Mouse (Mus musculus): ENCODE measurements around the gene Srrm4. TPM values are rescaled to one million over a fixed set of nuclear protein-coding genes. Genes with fewer than 3 reads are reported as not detected.

Srrm4 gene
- total and polyA plus RNA-seq, 2 experiments from 2014 or later = 8.0 to 15.4 TPM

DNA sequence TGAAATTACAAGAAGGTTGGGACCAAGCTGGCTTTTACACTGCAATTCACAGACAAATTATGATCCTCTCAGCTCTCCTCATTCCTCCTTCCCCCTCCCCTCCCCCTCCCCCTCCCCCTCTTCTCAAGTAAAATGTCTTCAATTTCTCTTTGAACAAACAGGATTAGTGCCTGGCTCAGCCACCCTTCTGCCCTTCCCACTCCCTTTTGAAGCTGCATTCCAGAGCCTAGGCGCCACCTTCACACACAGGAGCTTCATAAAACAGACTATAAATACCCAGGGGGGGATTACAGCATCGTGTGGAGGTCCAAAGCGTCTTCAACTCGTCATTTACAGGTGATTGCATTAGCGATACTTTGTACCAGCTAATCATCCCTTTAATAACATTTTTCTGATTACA is 175.4 kb downstream of the Srrm4 start:
- Histone ChIP-seq H3K4me1 (ENCODE audit: insufficient read depth, low read length) (no peaks in the 10 kb centered on the region), H3K36me3 (ENCODE audit: insufficient read depth, low read length) (no peaks in the 10 kb centered on the region), H3K27ac (ENCODE audit: low read depth, low read length) (no peak overlapping the region), H3K9ac (replicated peaks; ENCODE audit: low read length, poor library complexity, severe bottlenecking) (no peak overlapping the region), H3K4me2 (ENCODE audit: low read depth, low read length, poor library complexity, severe bottlenecking) (no peak overlapping the region), H3K27me3 (ENCODE audit: insufficient read depth, low read length) (no peaks in the 10 kb centered on the region), H3K4me3 (ENCODE audit: low read depth, low read length) (no peak overlapping the region), H3K9me3 (ENCODE audit: low read length) (no peaks in the 10 kb centered on the region)
- ATAC-seq (ENCODE audit: low FRiP score) (no peak), DNase-seq (ENCODE audit: low spot score) (no peak)
- no peak for TF ChIP-seq CTCF (IDR thresholded peaks at IDR 0.05)
- WGBS = 13% methylated on average over 5 of the region's 5 CpGs

- TF ChIP-seq CTCF (IDR thresholded peaks at IDR 0.05) = no peak
- H3K4me2 ChIP-seq (ENCODE audit: low read depth, low read length, poor library complexity, severe bottlenecking) = no peak overlapping the region
- H3K4me3 ChIP-seq (ENCODE audit: low read depth, low read length) = no peak overlapping the region
- no peaks in the 10 kb centered on the region; the same call in 1 of the 2 replicates for H3K4me1 ChIP-seq (ENCODE audit: insufficient read depth, low read length)
- no peak overlapping the region for H3K27ac ChIP-seq (ENCODE audit: low read depth, low read length)
- WGBS = 8% methylated on average over 16 of the region's 16 CpGs
- H3K36me3 ChIP-seq (ENCODE audit: insufficient read depth, low read length) = no peaks in the 10 kb centered on the region
- ATAC-seq (ENCODE audit: low FRiP score) (no peak), DNase-seq (ENCODE audit: low spot score) (no peak)
- no peaks in the 10 kb centered on the region; the same call in 1 of the 2 replicates for H3K27me3 ChIP-seq (ENCODE audit: insufficient read depth, low read length)
- H3K9ac ChIP-seq (replicated peaks; ENCODE audit: low read length, poor library complexity, severe bottlenecking) = no peak overlapping the region
- no peaks in the 10 kb centered on the region for H3K9me3 ChIP-seq (ENCODE audit: low read length)
Measured at GRCm38 (mm10) chr5:116409689-116410590, 181.7 kb downstream of the Srrm4 start.

DNA sequence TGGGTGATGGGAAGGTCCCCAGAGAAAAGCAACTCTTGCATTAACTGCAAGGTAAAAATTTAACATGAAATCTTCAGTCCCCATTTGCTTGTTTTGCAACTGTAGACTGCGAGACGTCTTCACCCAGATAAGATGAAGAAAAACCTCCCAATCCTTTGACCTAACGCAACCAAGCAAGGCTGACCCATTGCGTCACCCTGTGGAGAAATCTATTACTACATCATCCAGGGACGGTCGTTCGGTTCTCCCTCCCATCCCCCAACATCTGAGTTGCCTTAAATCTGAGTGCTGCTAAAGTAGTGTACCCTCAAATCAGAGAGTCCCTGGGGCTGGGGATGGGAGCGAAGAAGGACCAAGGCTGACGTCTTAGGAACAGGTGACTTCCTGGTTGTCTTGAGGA is 182.7 kb downstream of the Srrm4 start:
- H3K4me3 ChIP-seq (ENCODE audit: low read depth, low read length) = no peak overlapping the region
- peak; percentile 53 for TF ChIP-seq CTCF (IDR thresholded peaks at IDR 0.05)
- WGBS = 66% methylated on average over 9 of the region's 9 CpGs
- no peaks in the 10 kb centered on the region; the same call in 1 of the 2 replicates for H3K4me1 ChIP-seq (ENCODE audit: insufficient read depth, low read length)
- H3K27me3 ChIP-seq (ENCODE audit: insufficient read depth, low read length) = no peaks in the 10 kb centered on the region; the same call in 1 of the 2 replicates
- DNase-seq (ENCODE audit: low spot score) (no peak), ATAC-seq (ENCODE audit: low FRiP score) (no peak)
- H3K9ac ChIP-seq (replicated peaks; ENCODE audit: low read length, poor library complexity, severe bottlenecking) = no peak overlapping the region
- no peaks in the 10 kb centered on the region for H3K36me3 ChIP-seq (ENCODE audit: insufficient read depth, low read length)
- H3K4me2 ChIP-seq (ENCODE audit: low read depth, low read length, poor library complexity, severe bottlenecking) = no peak overlapping the region
- no peak overlapping the region for H3K27ac ChIP-seq (ENCODE audit: low read depth, low read length)
- no peaks in the 10 kb centered on the region for H3K9me3 ChIP-seq (ENCODE audit: low read length)

DNA sequence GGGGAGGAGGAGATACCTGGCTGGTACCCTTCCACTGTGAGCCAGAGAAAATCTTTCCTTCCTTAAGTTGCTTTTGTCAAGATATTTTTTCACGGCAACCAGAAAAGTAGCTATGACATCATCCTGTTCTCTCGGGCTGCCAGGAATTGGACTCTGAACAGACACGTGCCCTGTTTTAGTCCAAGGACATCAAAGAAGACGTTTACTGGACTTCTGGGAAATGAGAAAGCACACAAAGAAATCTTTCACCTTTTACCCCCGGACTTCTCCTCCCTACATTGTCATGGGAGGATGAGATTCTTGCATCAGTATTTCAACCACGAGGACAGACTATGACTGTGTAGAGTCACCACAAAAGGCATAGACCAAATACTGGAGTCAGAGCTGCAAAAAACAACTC is 183.7 kb downstream of the Srrm4 start:
- H3K36me3 ChIP-seq (ENCODE audit: insufficient read depth, low read length) = no peaks in the 10 kb centered on the region
- no peak overlapping the region for H3K27ac ChIP-seq (ENCODE audit: low read depth, low read length)
- no peaks in the 10 kb centered on the region; the same call in 1 of the 2 replicates for H3K27me3 ChIP-seq (ENCODE audit: insufficient read depth, low read length)
- WGBS = 14% methylated on average over 6 of the region's 6 CpGs
- DNase-seq (ENCODE audit: low spot score) (peak; percentile 28), ATAC-seq (ENCODE audit: low FRiP score) (no peak)
- H3K4me2 ChIP-seq (ENCODE audit: low read depth, low read length, poor library complexity, severe bottlenecking) = no peak overlapping the region
- H3K9ac ChIP-seq (replicated peaks; ENCODE audit: low read length, poor library complexity, severe bottlenecking) = no peak overlapping the region
- no peaks in the 10 kb centered on the region for H3K9me3 ChIP-seq (ENCODE audit: low read length)
- H3K4me1 ChIP-seq (ENCODE audit: insufficient read depth, low read length) = no peaks in the 10 kb centered on the region; the same call in 1 of the 2 replicates
- H3K4me3 ChIP-seq (ENCODE audit: low read depth, low read length) = no peak overlapping the region
- no peak for TF ChIP-seq CTCF (IDR thresholded peaks at IDR 0.05)

- Histone ChIP-seq H3K27ac (ENCODE audit: low read depth, low read length) (no peak overlapping the region), H3K27me3 (ENCODE audit: insufficient read depth, low read length) (no peaks in the 10 kb centered on the region; the same call in 1 of the 2 replicates), H3K36me3 (ENCODE audit: insufficient read depth, low read length) (no peaks in the 10 kb centered on the region), H3K4me3 (ENCODE audit: low read depth, low read length) (no peak overlapping the region), H3K4me2 (ENCODE audit: low read depth, low read length, poor library complexity, severe bottlenecking) (no peak overlapping the region), H3K4me1 (ENCODE audit: insufficient read depth, low read length) (no peaks in the 10 kb centered on the region; the same call in 1 of the 2 replicates), H3K9ac (replicated peaks; ENCODE audit: low read length, poor library complexity, severe bottlenecking) (no peak overlapping the region), H3K9me3 (ENCODE audit: low read length) (no peaks in the 10 kb centered on the region)
- ATAC-seq (ENCODE audit: low FRiP score) (no peak), DNase-seq (ENCODE audit: low spot score) (no peak)
- no peak for TF ChIP-seq CTCF (IDR thresholded peaks at IDR 0.05)
- 10% methylated on average over 4 of the region's 4 CpGs for WGBS
Measured at GRCm38 (mm10) chr5:116407321-116407720, 184.3 kb downstream of the Srrm4 start.

GRCm38 (mm10) chr5:116406507-116406906 is 185.1 kb downstream of the Srrm4 start:
- H3K9ac ChIP-seq (replicated peaks; ENCODE audit: low read length, poor library complexity, severe bottlenecking) = no peak overlapping the region
- no peak for TF ChIP-seq CTCF (IDR thresholded peaks at IDR 0.05)
- no peak overlapping the region for H3K27ac ChIP-seq (ENCODE audit: low read depth, low read length)
- no peak overlapping the region for H3K4me3 ChIP-seq (ENCODE audit: low read depth, low read length)
- H3K9me3 ChIP-seq (ENCODE audit: low read length) = no peaks in the 10 kb centered on the region
- ATAC-seq (ENCODE audit: low FRiP score) (no peak), DNase-seq (ENCODE audit: low spot score) (no peak)
- no peak overlapping the region for H3K4me2 ChIP-seq (ENCODE audit: low read depth, low read length, poor library complexity, severe bottlenecking)
- WGBS = 69% methylated on average over 3 of the region's 3 CpGs
- no peaks in the 10 kb centered on the region; the same call in 1 of the 2 replicates for H3K4me1 ChIP-seq (ENCODE audit: insufficient read depth, low read length)
- no peaks in the 10 kb centered on the region for H3K36me3 ChIP-seq (ENCODE audit: insufficient read depth, low read length)
- H3K27me3 ChIP-seq (ENCODE audit: insufficient read depth, low read length) = no peaks in the 10 kb centered on the region; the same call in 1 of the 2 replicates

All from midbrain, postnatal 0 days (tissue).